Mouse (Mus musculus): Measurements from ENCODE around the gene Zfp689. TPM values are rescaled to one million over a fixed set of nuclear protein-coding genes. Genes with fewer than 3 reads are reported as not detected.
"Not testable (repeated sequence)": the region's sequence is repeated elsewhere in the genome, so short reads cannot be mapped to it uniquely, and the experiment has no call there.

The Zfp689 gene
- 16.2 and 17.1 TPM in 2 replicates for polyA plus RNA-seq (2015; fragmentation: Nextera tagmentation; extraction: Ambion mirVana)

GRCm38 (mm10) chr7:127448521-127449300 is at the start of gene Zfp689:
Zfp689 (minus strand) TSS chr7:127449158.
- Histone ChIP-seq H3K4me1 (peaks cover 48% of the 10 kb centered on the region), H3K36me3 (peaks cover 28% of the 10 kb centered on the region), H3K4me3 (peak within 1 kb of the TSS; percentile 86), H3K9me3 (no peaks in the 10 kb centered on the region), H3K27ac (replicated peaks) (peak within 1 kb of the TSS; percentile 95), H3K27me3 (no peaks in the 10 kb centered on the region), H3K4me2 (replicated peaks) (peak within 1 kb of the TSS; percentile 66), H3K9ac (replicated peaks) (peak within 1 kb of the TSS; percentile 91)
- WGBS: under 1% methylated on average over 54 of the region's 54 CpGs
- ATAC-seq (replicated peaks): peak; percentile 91

GRCm38 (mm10) chr7:127498407-127498806 is 49.4 kb upstream of the Zfp689 start:
- Histone ChIP-seq H3K9me3 (no peaks in the 10 kb centered on the region), H3K27me3 (no peaks in the 10 kb centered on the region), H3K9ac (replicated peaks) (no peak overlapping the region), H3K4me2 (replicated peaks) (no peak overlapping the region), H3K4me1 (no peaks in the 10 kb centered on the region), H3K27ac (replicated peaks) (no peak overlapping the region), H3K36me3 (no peaks in the 10 kb centered on the region), H3K4me3 (no peak overlapping the region)
- 44% methylated on average over 3 of the region's 3 CpGs for WGBS
- ATAC-seq (replicated peaks): no peak

- no peaks in the 10 kb centered on the region for H3K4me1 ChIP-seq
- no peaks in the 10 kb centered on the region; the same call in 1 of the 2 replicates for H3K36me3 ChIP-seq
- H3K9me3 ChIP-seq: no peaks in the 10 kb centered on the region
- ATAC-seq (replicated peaks): no peak
- H3K4me2 ChIP-seq (replicated peaks): no peak overlapping the region
- no peak overlapping the region for H3K27ac ChIP-seq (replicated peaks)
- H3K27me3 ChIP-seq: no peaks in the 10 kb centered on the region
- WGBS: 90% methylated on average over 2 of the region's 2 CpGs
- no peak overlapping the region for H3K9ac ChIP-seq (replicated peaks)
- no peak overlapping the region for H3K4me3 ChIP-seq
Observed at GRCm38 (mm10) chr7:127497382-127497781, 48.4 kb upstream of the Zfp689 start.

GRCm38 (mm10) chr7:127494648-127495047 is 45.7 kb upstream of the Zfp689 start:
- Histone ChIP-seq H3K4me3 (no peak overlapping the region), H3K9ac (replicated peaks) (no peak overlapping the region), H3K27ac (replicated peaks) (no peak overlapping the region), H3K4me1 (no peaks in the 10 kb centered on the region), H3K9me3 (no peaks in the 10 kb centered on the region), H3K27me3 (no peaks in the 10 kb centered on the region), H3K36me3 (peaks cover 26% of the 10 kb centered on the region), H3K4me2 (replicated peaks) (no peak overlapping the region)
- ATAC-seq (replicated peaks): no peak

GRCm38 (mm10) chr7:127491846-127492245 is 42.9 kb upstream of the Zfp689 start:
- no peak for ATAC-seq (replicated peaks)
- Histone ChIP-seq H3K9me3 (no peaks in the 10 kb centered on the region), H3K4me1 (no peaks in the 10 kb centered on the region), H3K36me3 (peaks cover 51% of the 10 kb centered on the region), H3K9ac (replicated peaks) (no peak overlapping the region), H3K27me3 (no peaks in the 10 kb centered on the region), H3K27ac (replicated peaks) (no peak overlapping the region), H3K4me3 (no peak overlapping the region), H3K4me2 (replicated peaks) (no peak overlapping the region)
- WGBS: 87% methylated on average over 3 of the region's 3 CpGs

GRCm38 (mm10) chr7:127489982-127490381 is 41.0 kb upstream of the Zfp689 start:
- Histone ChIP-seq H3K36me3 (peaks cover 70% of the 10 kb centered on the region), H3K4me3 (no peak overlapping the region), H3K4me2 (replicated peaks) (no peak overlapping the region), H3K9me3 (no peaks in the 10 kb centered on the region), H3K27ac (replicated peaks) (no peak overlapping the region), H3K4me1 (no peaks in the 10 kb centered on the region), H3K9ac (replicated peaks) (no peak overlapping the region), H3K27me3 (no peaks in the 10 kb centered on the region)
- ATAC-seq (replicated peaks): no peak
- 92% methylated on average over 7 of the region's 7 CpGs for WGBS

- not testable (repeated sequence) for H3K9ac ChIP-seq (replicated peaks); H3K4me2 ChIP-seq (replicated peaks); H3K27ac ChIP-seq (replicated peaks); H3K9me3 ChIP-seq; H3K27me3 ChIP-seq; H3K4me3 ChIP-seq; H3K4me1 ChIP-seq; ATAC-seq (replicated peaks)
- peaks cover 84% of the 10 kb centered on the region for H3K36me3 ChIP-seq
- WGBS: 97% methylated on average over 5 of the region's 5 CpGs
Observed at GRCm38 (mm10) chr7:127488364-127488763, 39.4 kb upstream of the Zfp689 start.

GRCm38 (mm10) chr7:127485416-127485815 is 36.5 kb upstream of the Zfp689 start:
- no peak overlapping the region for H3K27ac ChIP-seq (replicated peaks)
- H3K9ac ChIP-seq (replicated peaks): no peak overlapping the region
- H3K4me3 ChIP-seq: no peak overlapping the region
- ATAC-seq (replicated peaks): no peak
- no peaks in the 10 kb centered on the region for H3K9me3 ChIP-seq
- H3K4me1 ChIP-seq: peaks cover 9% of the 10 kb centered on the region
- no peak overlapping the region for H3K4me2 ChIP-seq (replicated peaks)
- peaks cover 85% of the 10 kb centered on the region for H3K36me3 ChIP-seq
- WGBS: 73% methylated on average over 5 of the region's 5 CpGs
- H3K27me3 ChIP-seq: no peaks in the 10 kb centered on the region

GRCm38 (mm10) chr7:127480321-127480720 is 31.4 kb upstream of the Zfp689 start:
- H3K4me2 ChIP-seq (replicated peaks): peak overlapping the region; percentile 87
- no peaks in the 10 kb centered on the region for H3K9me3 ChIP-seq
- H3K27ac ChIP-seq (replicated peaks): no peak overlapping the region
- H3K36me3 ChIP-seq: peaks cover 53% of the 10 kb centered on the region
- H3K9ac ChIP-seq (replicated peaks): peak overlapping the region; percentile 92
- H3K4me3 ChIP-seq: peak overlapping the region; percentile 80
- H3K27me3 ChIP-seq: no peaks in the 10 kb centered on the region
- peaks cover 33% of the 10 kb centered on the region for H3K4me1 ChIP-seq
- 74% methylated on average over 2 of the region's 2 CpGs for WGBS
- ATAC-seq (replicated peaks): no peak

GRCm38 (mm10) chr7:127479318-127480225 is 30.6 kb upstream of the Zfp689 start:
- peaks cover 54% of the 10 kb centered on the region for H3K36me3 ChIP-seq
- no peak for ATAC-seq (replicated peaks)
- 6% methylated on average over 48 of the region's 48 CpGs for WGBS

GRCm38 (mm10) chr7:127478635-127479317 is 29.8 kb upstream of the Zfp689 start, which contains the start of gene Fbrs:
Fbrs (plus strand) TSS chr7:127479199.
- WGBS: 0% methylated on average over 62 of the region's 62 CpGs
- peaks cover 33% of the 10 kb centered on the region for H3K4me1 ChIP-seq
- peak within 1 kb of the TSS; percentile 99 for H3K27ac ChIP-seq (replicated peaks)
- peak within 1 kb of the TSS; percentile 87 for H3K4me2 ChIP-seq (replicated peaks)
- H3K36me3 ChIP-seq: peaks cover 55% of the 10 kb centered on the region
- peak within 1 kb of the TSS; percentile 80 for H3K4me3 ChIP-seq
- peak; percentile 78 for ATAC-seq (replicated peaks)
- peak within 1 kb of the TSS; percentile 92 for H3K9ac ChIP-seq (replicated peaks)
- H3K27me3 ChIP-seq: no peaks in the 10 kb centered on the region
- no peaks in the 10 kb centered on the region for H3K9me3 ChIP-seq

More at GRCm38 (mm10) chr7:127479318-127480225, 30.6 kb upstream of the Zfp689 start:
- peak overlapping the region; percentile 99 for H3K27ac ChIP-seq (replicated peaks)
- H3K9me3 ChIP-seq: no peaks in the 10 kb centered on the region
- H3K27me3 ChIP-seq: no peaks in the 10 kb centered on the region
- H3K4me1 ChIP-seq: peaks cover 33% of the 10 kb centered on the region
- peak overlapping the region; percentile 87 for H3K4me2 ChIP-seq (replicated peaks)
- peak overlapping the region; percentile 80 for H3K4me3 ChIP-seq
- H3K9ac ChIP-seq (replicated peaks): peak overlapping the region; percentile 92

Data from forebrain, embryonic 15.5 days (tissue).